Mouse (Mus musculus) forelimb bud, embryonic 11.5 days (tissue): Measurements from ENCODE around the gene Ntsr1.

Source experiments
- DNase-seq: peaks from one replicate; pipeline ENCODE4 v3.0.0-alpha.2; 2012; ENCODE audit warnings: low read depth, low spot score

The Ntsr1 gene

GRCm38 (mm10) chr2:180506281-180506680 lies 6.5 kb downstream of the Ntsr1 start:
- DNase-seq, result no peak

GRCm38 (mm10) chr2:180508455-180509115 lies 8.8 kb downstream of the Ntsr1 start:
- no peak for DNase-seq

- DNase-seq, result no peak
Observed at GRCm38 (mm10) chr2:180510867-180511266, 11.1 kb downstream of the Ntsr1 start.

GRCm38 (mm10) chr2:180511875-180512661 lies 12.3 kb downstream of the Ntsr1 start:
- DNase-seq, result peak; percentile 32

GRCm38 (mm10) chr2:180513019-180513418 lies 13.2 kb downstream of the Ntsr1 start:
- no peak for DNase-seq

GRCm38 (mm10) chr2:180513835-180514234 lies 14.1 kb downstream of the Ntsr1 start:
- DNase-seq, result no peak

- no peak for DNase-seq
Observed at GRCm38 (mm10) chr2:180521437-180522221, 21.9 kb downstream of the Ntsr1 start.

GRCm38 (mm10) chr2:180522825-180523224 lies 23.0 kb downstream of the Ntsr1 start:
- no peak for DNase-seq

GRCm38 (mm10) chr2:180527447-180527846 lies 27.7 kb downstream of the Ntsr1 start:
- no peak for DNase-seq

GRCm38 (mm10) chr2:180527883-180528282 lies 28.1 kb downstream of the Ntsr1 start:
- no peak for DNase-seq

GRCm38 (mm10) chr2:180530130-180530529 lies 30.4 kb downstream of the Ntsr1 start:
- DNase-seq, result no peak

GRCm38 (mm10) chr2:180530584-180530983 lies 30.8 kb downstream of the Ntsr1 start:
- no peak for DNase-seq

- DNase-seq, result no peak
Observed at GRCm38 (mm10) chr2:180531671-180532385, 32.1 kb downstream of the Ntsr1 start.

GRCm38 (mm10) chr2:180532386-180532995 lies 32.7 kb downstream of the Ntsr1 start:
- DNase-seq, result no peak

- DNase-seq, result no peak
Observed at GRCm38 (mm10) chr2:180533237-180533636, 33.5 kb downstream of the Ntsr1 start.

- DNase-seq, result no peak
Observed at GRCm38 (mm10) chr2:180543675-180544074, 43.9 kb downstream of the Ntsr1 start.

GRCm38 (mm10) chr2:180545046-180545445 lies 45.3 kb downstream of the Ntsr1 start:
- no peak for DNase-seq

- no peak for DNase-seq
Observed at GRCm38 (mm10) chr2:180547384-180548106, 47.8 kb downstream of the Ntsr1 start.

- no peak for DNase-seq
Observed at GRCm38 (mm10) chr2:180552340-180552739, 52.6 kb downstream of the Ntsr1 start.

- no peak for DNase-seq
Observed at GRCm38 (mm10) chr2:180555219-180555618, 55.4 kb downstream of the Ntsr1 start.

GRCm38 (mm10) chr2:180556470-180556869 lies 56.7 kb downstream of the Ntsr1 start:
- no peak for DNase-seq
